Mouse (Mus musculus): ENCODE measurements at regions not wholly inside any gene's neighbourhood (a gene's known extent, or its start where the extent isn't known, plus 50 kb on each side); places are given as distances from the start of the nearest gene placed in this dataset.

- 48% methylated on average over 3 of the region's 3 CpGs for WGBS
- no peak for ATAC-seq (ENCODE audit: insufficient number of reproducible peaks, insufficient read depth, low FRiP score, low TSS enrichment)
- H3K9ac ChIP-seq, result no peak overlapping the region
- no peak overlapping the region for H3K4me2 ChIP-seq (replicated peaks)
- no peaks in the 10 kb centered on the region for H3K9me3 ChIP-seq
- no peaks in the 10 kb centered on the region for H3K36me3 ChIP-seq
- H3K4me3 ChIP-seq, result no peak overlapping the region
- H3K27me3 ChIP-seq, result no peaks in the 10 kb centered on the region
- no peaks in the 10 kb centered on the region for H3K4me1 ChIP-seq
- no peak overlapping the region for H3K27ac ChIP-seq
These were observed 59.8 kb upstream of the Speer4c start for GRCm38 (mm10) chr5:15773839-15774238.

- WGBS, result 26% methylated on average over 3 of the region's 3 CpGs
These were observed 60.5 kb upstream of the Speer4c start for GRCm38 (mm10) chr5:15774567-15774966.

GRCm38 (mm10) chr5:15776106-15776505 lies 62.0 kb upstream of the Speer4c start:
- Histone ChIP-seq H3K9me3 (no peaks in the 10 kb centered on the region), H3K4me3 (no peak overlapping the region), H3K27ac (no peak overlapping the region), H3K27me3 (no peaks in the 10 kb centered on the region), H3K4me2 (replicated peaks) (no peak overlapping the region), H3K9ac (no peak overlapping the region), H3K4me1 (no peaks in the 10 kb centered on the region), H3K36me3 (no peaks in the 10 kb centered on the region)
- WGBS, result 89% methylated on average over 3 of the region's 3 CpGs
- no peak for ATAC-seq (ENCODE audit: insufficient number of reproducible peaks, insufficient read depth, low FRiP score, low TSS enrichment)

More at GRCm38 (mm10) chr5:15774567-15774966, 60.5 kb upstream of the Speer4c start:
- Histone ChIP-seq H3K4me2 (replicated peaks) (no peak overlapping the region), H3K27me3 (no peaks in the 10 kb centered on the region), H3K36me3 (no peaks in the 10 kb centered on the region), H3K4me3 (no peak overlapping the region), H3K9me3 (no peaks in the 10 kb centered on the region), H3K4me1 (no peaks in the 10 kb centered on the region), H3K27ac (no peak overlapping the region), H3K9ac (no peak overlapping the region)
- no peak for ATAC-seq (ENCODE audit: insufficient number of reproducible peaks, insufficient read depth, low FRiP score, low TSS enrichment)

GRCm38 (mm10) chr5:15803583-15803982 lies 89.5 kb upstream of the Speer4c start:
- Histone ChIP-seq H3K4me1 (no peaks in the 10 kb centered on the region), H3K9ac (no peak overlapping the region), H3K4me2 (replicated peaks) (no peak overlapping the region), H3K36me3 (no peaks in the 10 kb centered on the region), H3K9me3 (no peaks in the 10 kb centered on the region), H3K27ac (no peak overlapping the region), H3K27me3 (no peaks in the 10 kb centered on the region), H3K4me3 (no peak overlapping the region)
- WGBS, result 82% methylated on average over 5 of the region's 5 CpGs
- ATAC-seq (ENCODE audit: insufficient number of reproducible peaks, insufficient read depth, low FRiP score, low TSS enrichment), result no peak

GRCm38 (mm10) chr5:15816864-15817263 lies 102.8 kb upstream of the Speer4c start:
- ATAC-seq (ENCODE audit: insufficient number of reproducible peaks, insufficient read depth, low FRiP score, low TSS enrichment), result no peak
- no peak overlapping the region for H3K9ac ChIP-seq
- H3K36me3 ChIP-seq, result no peaks in the 10 kb centered on the region
- H3K4me3 ChIP-seq, result no peak overlapping the region
- no peaks in the 10 kb centered on the region for H3K27me3 ChIP-seq
- H3K4me1 ChIP-seq, result no peaks in the 10 kb centered on the region
- no peaks in the 10 kb centered on the region for H3K9me3 ChIP-seq
- WGBS, result 69% methylated on average over 3 of the region's 3 CpGs
- no peak overlapping the region for H3K27ac ChIP-seq
- no peak overlapping the region for H3K4me2 ChIP-seq (replicated peaks)

- Histone ChIP-seq H3K9ac (no peak overlapping the region), H3K9me3 (no peaks in the 10 kb centered on the region), H3K4me3 (no peak overlapping the region), H3K27me3 (no peaks in the 10 kb centered on the region), H3K36me3 (no peaks in the 10 kb centered on the region), H3K4me2 (replicated peaks) (no peak overlapping the region), H3K27ac (no peak overlapping the region), H3K4me1 (no peaks in the 10 kb centered on the region)
- 22% methylated on average over 3 of the region's 3 CpGs for WGBS
- ATAC-seq (ENCODE audit: insufficient number of reproducible peaks, insufficient read depth, low FRiP score, low TSS enrichment), result no peak
These were observed 103.3 kb upstream of the Speer4c start for GRCm38 (mm10) chr5:15817366-15817765.

GRCm38 (mm10) chr5:15822989-15823388 lies 108.9 kb upstream of the Speer4c start:
- WGBS, result 71% methylated on average over 3 of the region's 3 CpGs
- Histone ChIP-seq H3K36me3 (no peaks in the 10 kb centered on the region), H3K27me3 (no peaks in the 10 kb centered on the region), H3K4me1 (no peaks in the 10 kb centered on the region), H3K9ac (no peak overlapping the region), H3K27ac (no peak overlapping the region), H3K4me2 (replicated peaks) (no peak overlapping the region), H3K4me3 (no peak overlapping the region), H3K9me3 (no peaks in the 10 kb centered on the region)
- no peak for ATAC-seq (ENCODE audit: insufficient number of reproducible peaks, insufficient read depth, low FRiP score, low TSS enrichment)

GRCm38 (mm10) chr5:15831527-15831926 lies 103.0 kb upstream of the Cacna2d1 start:
- H3K4me1 ChIP-seq, result no peaks in the 10 kb centered on the region
- WGBS, result 79% methylated on average over 1 of the region's 1 CpGs
- H3K27me3 ChIP-seq, result no peaks in the 10 kb centered on the region
- no peak for ATAC-seq (ENCODE audit: insufficient number of reproducible peaks, insufficient read depth, low FRiP score, low TSS enrichment)
- no peaks in the 10 kb centered on the region for H3K36me3 ChIP-seq
- H3K27ac ChIP-seq, result no peak overlapping the region
- H3K4me2 ChIP-seq (replicated peaks), result no peak overlapping the region
- no peak overlapping the region for H3K4me3 ChIP-seq
- H3K9me3 ChIP-seq, result no peaks in the 10 kb centered on the region
- H3K9ac ChIP-seq, result no peak overlapping the region

- Histone ChIP-seq H3K27ac (no peak overlapping the region), H3K4me2 (replicated peaks) (no peak overlapping the region), H3K4me3 (no peak overlapping the region), H3K36me3 (no peaks in the 10 kb centered on the region), H3K9ac (no peak overlapping the region), H3K9me3 (no peaks in the 10 kb centered on the region), H3K4me1 (no peaks in the 10 kb centered on the region), H3K27me3 (no peaks in the 10 kb centered on the region)
- 83% methylated on average over 1 of the region's 1 CpGs for WGBS
- ATAC-seq (ENCODE audit: insufficient number of reproducible peaks, insufficient read depth, low FRiP score, low TSS enrichment), result no peak
These were observed 102.2 kb upstream of the Cacna2d1 start for GRCm38 (mm10) chr5:15832338-15832737.

GRCm38 (mm10) chr5:15838108-15838972 lies 96.2 kb upstream of the Cacna2d1 start:
- no peak overlapping the region for H3K4me2 ChIP-seq (replicated peaks)
- no peak overlapping the region for H3K27ac ChIP-seq
- no peaks in the 10 kb centered on the region for H3K4me1 ChIP-seq
- no peaks in the 10 kb centered on the region for H3K9me3 ChIP-seq
- WGBS, result 33% methylated on average over 17 of the region's 17 CpGs
- H3K4me3 ChIP-seq, result no peak overlapping the region
- no peaks in the 10 kb centered on the region for H3K36me3 ChIP-seq
- H3K27me3 ChIP-seq, result no peaks in the 10 kb centered on the region
- H3K9ac ChIP-seq, result no peak overlapping the region
- ATAC-seq (ENCODE audit: insufficient number of reproducible peaks, insufficient read depth, low FRiP score, low TSS enrichment), result no peak

- no peaks in the 10 kb centered on the region for H3K4me1 ChIP-seq
- no peak overlapping the region for H3K9ac ChIP-seq
- no peak overlapping the region for H3K27ac ChIP-seq
- no peaks in the 10 kb centered on the region for H3K27me3 ChIP-seq
- ATAC-seq (ENCODE audit: insufficient number of reproducible peaks, insufficient read depth, low FRiP score, low TSS enrichment), result no peak
- H3K9me3 ChIP-seq, result no peaks in the 10 kb centered on the region
- WGBS, result 88% methylated on average over 2 of the region's 2 CpGs
- H3K4me2 ChIP-seq (replicated peaks), result no peak overlapping the region
- no peak overlapping the region for H3K4me3 ChIP-seq
- H3K36me3 ChIP-seq, result no peaks in the 10 kb centered on the region
These were observed 87.7 kb upstream of the Cacna2d1 start for GRCm38 (mm10) chr5:15846790-15847189.

- H3K27ac ChIP-seq, result no peak overlapping the region
- no peak overlapping the region for H3K9ac ChIP-seq
- 86% methylated on average over 5 of the region's 5 CpGs for WGBS
- H3K4me2 ChIP-seq (replicated peaks), result no peak overlapping the region
- no peaks in the 10 kb centered on the region for H3K9me3 ChIP-seq
- H3K4me3 ChIP-seq, result no peak overlapping the region
- ATAC-seq (ENCODE audit: insufficient number of reproducible peaks, insufficient read depth, low FRiP score, low TSS enrichment), result no peak
- no peaks in the 10 kb centered on the region for H3K4me1 ChIP-seq
- H3K36me3 ChIP-seq, result no peaks in the 10 kb centered on the region
- H3K27me3 ChIP-seq, result no peaks in the 10 kb centered on the region
These were observed 85.0 kb upstream of the Cacna2d1 start for GRCm38 (mm10) chr5:15849520-15849919.
